15 mouse cellular contexts compared by ENCODE assay signal in the genomic region with DNA sequence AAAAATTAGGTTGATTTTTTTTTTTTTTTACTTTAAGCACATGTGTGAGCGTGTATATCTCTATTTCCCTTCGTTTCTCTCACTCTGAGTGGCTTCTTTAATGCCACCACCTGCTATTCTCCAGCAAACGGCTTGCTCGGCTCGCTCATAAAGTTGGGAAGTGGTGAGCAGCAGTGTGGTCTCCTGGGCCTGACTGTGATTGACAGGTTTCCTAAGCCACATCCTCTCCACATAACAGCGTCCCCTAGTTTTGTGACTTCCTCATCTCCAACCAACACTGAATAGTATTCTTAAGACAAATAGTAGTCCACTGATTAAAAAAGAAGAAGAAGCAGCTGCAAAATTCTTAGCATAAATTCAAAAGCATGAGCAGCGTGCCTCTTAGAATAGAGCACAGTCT.
DNase-seq lines count a peak whose midpoint lies in the region; ATAC-seq and TF ChIP-seq lines count a peak whose summit lies in the region.
"Had no signal": no experiment of that assay in that cellular context is flagged by ENCODE, and none has a peak within 500 bp of the region (broad histone marks: within the 10 kb centered on the region; RNA-seq: fewer than 3 reads in every experiment).

No protein-coding gene starts in this region.

- H3K9me3 ChIP-seq in liver, embryonic 11.5 days (ENCODE audit: control insufficient read depth, low read length), result no peaks in the 10 kb centered on the region
- H3K9me3 ChIP-seq in hindbrain, embryonic 14.5 days (ENCODE audit: control insufficient read depth, low read length), result no peaks in the 10 kb centered on the region
- H3K9me3 ChIP-seq: stomach, embryonic 15.5 days had no signal

- no peak overlapping the region for H3K4me3 ChIP-seq in liver, embryonic 11.5 days (ENCODE audit: low read depth, low read length)
- no peak overlapping the region for H3K4me3 ChIP-seq in bone marrow macrophage, adult 2 months (ENCODE audit: insufficient read depth, low read length)
- H3K4me3 ChIP-seq in hindbrain, embryonic 14.5 days (replicated peaks; ENCODE audit: low read length), result no peak overlapping the region
- H3K4me3 ChIP-seq: left cerebral cortex, adult 2 months; stomach, embryonic 15.5 days had no signal

- H3K27ac ChIP-seq in liver, embryonic 11.5 days (ENCODE audit: low read depth, low read length), result no peak overlapping the region
- 0 out of 2 replicates have a peak overlapping the region, but pooled peaks have one; percentile 4 for H3K27ac ChIP-seq in bone marrow macrophage, adult 2 months (ENCODE audit: insufficient read depth, low read depth, low read length)
- no peak overlapping the region for H3K27ac ChIP-seq in hindbrain, embryonic 14.5 days
- H3K27ac ChIP-seq: left cerebral cortex, adult 2 months; stomach, embryonic 15.5 days had no signal

- peak; percentile 22 for DNase-seq in liver
- no peak for DNase-seq in liver, embryonic 11.5 days (ENCODE audit: low spot score)
- DNase-seq in thymus, postnatal 14 days, result peak; percentile 40
- DNase-seq in kidney, postnatal 4 days, result no peak
- DNase-seq in retina, postnatal 1 day, result no peak
- DNase-seq in hindbrain, embryonic 14.5 days (ENCODE audit: low spot score), result no peak
- DNase-seq: forebrain, postnatal 0 days; gastrocnemius, postnatal 25 days; kidney, adult 11 months; kidney, postnatal 36 days; lung, postnatal 4 days had no signal

- H3K4me2 ChIP-seq in liver, embryonic 11.5 days, result no peak overlapping the region
- no peak overlapping the region for H3K4me2 ChIP-seq in hindbrain, embryonic 14.5 days (replicated peaks)
- H3K4me2 ChIP-seq: stomach, embryonic 15.5 days had no signal

- no peak for ATAC-seq in liver, embryonic 11.5 days (replicated peaks; ENCODE audit: low FRiP score)
- ATAC-seq in megakaryocyte, adult 5-6 weeks (ENCODE audit: poor library complexity, severe bottlenecking), result peak; percentile 71
- ATAC-seq in hindbrain, embryonic 14.5 days (ENCODE audit: low FRiP score), result no peak
- ATAC-seq: forebrain, postnatal 0 days had no signal

- no peak for TF ChIP-seq POLR2A in bone marrow macrophage, adult 2 months (IDR thresholded peaks at IDR 0.05; ENCODE audit: borderline replicate concordance, low read depth, low read length)

- 44% methylated on average over 7 of the region's 7 CpGs for WGBS in liver, embryonic 11.5 days
- WGBS in hindbrain, embryonic 14.5 days, result 60% methylated on average over 7 of the region's 7 CpGs

- H3K27me3 ChIP-seq in liver, embryonic 11.5 days (replicated peaks; ENCODE audit: control insufficient read depth, insufficient read depth, low read length), result no peaks in the 10 kb centered on the region
- H3K27me3 ChIP-seq in hindbrain, embryonic 14.5 days (ENCODE audit: control insufficient read depth, insufficient read depth, low read length), result no peaks in the 10 kb centered on the region
- H3K27me3 ChIP-seq: stomach, embryonic 15.5 days had no signal

- 0 out of 2 replicates have a peak, but pooled peaks cover 5% of the 10 kb centered on the region for H3K4me1 ChIP-seq in liver, embryonic 11.5 days (replicated peaks; ENCODE audit: control insufficient read depth, insufficient read depth, low read length)
- H3K4me1 ChIP-seq in bone marrow macrophage, adult 2 months (ENCODE audit: control insufficient read depth, insufficient read depth, low read length), result peaks cover 26% of the 10 kb centered on the region
- no peaks in the 10 kb centered on the region; the same call in 1 of the 2 replicates for H3K4me1 ChIP-seq in hindbrain, embryonic 14.5 days (replicated peaks; ENCODE audit: control insufficient read depth, insufficient read depth, low read length)
- H3K4me1 ChIP-seq: stomach, embryonic 15.5 days had no signal

- no peak overlapping the region for H3K9ac ChIP-seq in liver, embryonic 11.5 days (ENCODE audit: low read depth, low read length)
- no peak overlapping the region for H3K9ac ChIP-seq in hindbrain, embryonic 14.5 days
- H3K9ac ChIP-seq: forebrain, postnatal 0 days; stomach, embryonic 15.5 days had no signal

- no peaks in the 10 kb centered on the region for H3K36me3 ChIP-seq in liver, embryonic 11.5 days (ENCODE audit: control insufficient read depth, insufficient read depth, low read length)
- H3K36me3 ChIP-seq in hindbrain, embryonic 14.5 days (replicated peaks; ENCODE audit: control insufficient read depth, insufficient read depth), result no peaks in the 10 kb centered on the region
- H3K36me3 ChIP-seq: stomach, embryonic 15.5 days had no signal

- TF ChIP-seq CTCF in bone marrow macrophage, adult 2 months (IDR thresholded peaks at IDR 0.05; ENCODE audit: low read depth, low read length), result no peak

Comparison
In these comparisons a context has a peak if more than half of its experiments do, and no peak if none do; other contexts are left out.
1. DNase-seq: peak in liver (single experiment) and thymus, postnatal 14 days (single experiment); none in liver, embryonic 11.5 days (single experiment), kidney, postnatal 4 days (0 of 2), retina, postnatal 1 day (single experiment) and hindbrain, embryonic 14.5 days (single experiment).